Comparison of ENCODE assay signal across 24 mouse cellular contexts in the genomic region with DNA sequence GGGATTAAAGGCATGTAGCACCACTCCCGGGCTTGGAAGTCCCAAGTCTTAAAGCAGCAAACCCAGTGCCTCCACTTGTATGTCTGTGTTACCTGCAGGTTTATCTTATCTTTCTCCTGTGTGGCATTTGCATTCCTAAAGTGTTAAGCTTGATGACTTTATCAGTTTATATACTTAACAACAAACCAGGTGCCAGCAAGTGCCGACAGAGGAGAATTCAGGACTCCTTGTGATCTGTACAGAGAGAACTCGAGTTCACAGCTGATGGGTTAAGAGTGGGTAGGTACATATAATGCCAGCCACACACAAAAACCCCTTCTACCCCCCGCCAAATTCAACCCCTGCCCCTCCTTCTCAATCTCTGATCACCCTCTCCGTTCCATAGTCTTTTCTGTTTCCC. TPM values are rescaled to one million over a fixed set of nuclear protein-coding genes. Genes with fewer than 3 reads are reported as not detected.
DNase-seq lines count a peak whose midpoint lies in the region; ATAC-seq and TF ChIP-seq lines count a peak whose summit lies in the region.
"Had no signal": no experiment of that assay in that cellular context is flagged by ENCODE, and none has a peak within 500 bp of the region (broad histone marks: within the 10 kb centered on the region; RNA-seq: fewer than 3 reads in every experiment).

No protein-coding gene starts in this region.

- peak overlapping the region; percentile 12; the same call in 1 of the 2 replicates for H3K27ac ChIP-seq in lung, embryonic 15.5 days
- H3K27ac ChIP-seq in lung, postnatal 0 days (ENCODE audit: low read length) = 0 out of 2 replicates have a peak overlapping the region, but pooled peaks have one; percentile 71
- H3K27ac ChIP-seq in midbrain, embryonic 11.5 days (ENCODE audit: low read depth, low read length) = no peak overlapping the region
- H3K27ac ChIP-seq in midbrain, embryonic 14.5 days (replicated peaks; ENCODE audit: low read depth, low read length) = no peak overlapping the region

- no peak for TF ChIP-seq CTCF in lung, postnatal 0 days (IDR thresholded peaks at IDR 0.05)

- TF ChIP-seq EP300 in lung, postnatal 0 days (IDR thresholded peaks at IDR 0.05) = peak; percentile 97

- no peak overlapping the region for H3K4me3 ChIP-seq in lung, embryonic 15.5 days
- H3K4me3 ChIP-seq in lung, postnatal 0 days (ENCODE audit: low read depth, low read length) = no peak overlapping the region
- H3K4me3 ChIP-seq in midbrain, embryonic 11.5 days (ENCODE audit: low read depth, low read length) = no peak overlapping the region
- no peak overlapping the region for H3K4me3 ChIP-seq in midbrain, embryonic 14.5 days (replicated peaks; ENCODE audit: low read depth, low read length)

- no peak overlapping the region for H3K9ac ChIP-seq in lung, embryonic 15.5 days
- H3K9ac ChIP-seq in lung, postnatal 0 days (replicated peaks; ENCODE audit: low read depth) = no peak overlapping the region
- H3K9ac ChIP-seq in midbrain, embryonic 11.5 days (ENCODE audit: low read length) = no peak overlapping the region
- H3K9ac ChIP-seq in midbrain, embryonic 14.5 days (replicated peaks; ENCODE audit: low read length) = no peak overlapping the region

- no peak for DNase-seq in lung, postnatal 10 days
- no peak for DNase-seq in lung, postnatal 0 days (ENCODE audit: low spot score)
- no peak for DNase-seq in lung, postnatal 25 days (ENCODE audit: low spot score)
- DNase-seq in lung, postnatal 36 days = peak; percentile 58
- no peak for DNase-seq in lung, adult 18-20 months
- peak; percentile 31 for DNase-seq in midbrain, embryonic 11.5 days (ENCODE audit: low spot score, missing footprints)
- no peak for DNase-seq in midbrain, embryonic 14.5 days
- DNase-seq: adrenal gland, adult 2 months; adrenal gland, adult 8-10 months; adrenal gland, postnatal 10 days; adrenal gland, postnatal 14 days; adrenal gland, postnatal 25 days; adrenal gland, postnatal 36 days; B cell, adult 2 months; cerebellum, adult 11 months; cerebellum, adult 11-12 months had no signal

- WGBS in lung, embryonic 15.5 days = 55% methylated on average over 5 of the region's 5 CpGs
- WGBS in lung, postnatal 0 days = 46% methylated on average over 5 of the region's 5 CpGs
- 91% methylated on average over 5 of the region's 5 CpGs for WGBS in midbrain, embryonic 11.5 days
- WGBS in midbrain, embryonic 14.5 days = 91% methylated on average over 5 of the region's 5 CpGs

- peaks cover 34% of the 10 kb centered on the region for H3K4me1 ChIP-seq in lung, embryonic 15.5 days
- H3K4me1 ChIP-seq in lung, postnatal 0 days (ENCODE audit: insufficient read depth, low read depth, low read length) = peaks cover 22% of the 10 kb centered on the region
- no peaks in the 10 kb centered on the region for H3K4me1 ChIP-seq in midbrain, embryonic 11.5 days (ENCODE audit: control insufficient read depth, insufficient read depth, low read length)
- no peaks in the 10 kb centered on the region for H3K4me1 ChIP-seq in midbrain, embryonic 14.5 days (ENCODE audit: control insufficient read depth, insufficient read depth, low read length)

- no peak for ATAC-seq in lung, embryonic 15.5 days (ENCODE audit: borderline replicate concordance, extremely low read depth, low FRiP score, low TSS enrichment)
- ATAC-seq in lung, postnatal 0 days = peak; percentile 16; the same call in 1 of the 2 replicates
- no peak for ATAC-seq in midbrain, embryonic 11.5 days (ENCODE audit: low FRiP score)
- ATAC-seq in midbrain, embryonic 14.5 days (ENCODE audit: low FRiP score, low TSS enrichment) = no peak
- ATAC-seq: activated CD4-positive, CD25-positive, alpha-beta regulatory T cell, adult 4 months; CD4-positive, CD25-positive, alpha-beta regulatory T cell, adult 4 months; Patski had no signal

- no peak overlapping the region for H3K4me2 ChIP-seq in lung, embryonic 15.5 days
- no peak overlapping the region for H3K4me2 ChIP-seq in lung, postnatal 0 days (replicated peaks; ENCODE audit: low read depth, low read length)
- no peak overlapping the region for H3K4me2 ChIP-seq in midbrain, embryonic 11.5 days
- H3K4me2 ChIP-seq in midbrain, embryonic 14.5 days (ENCODE audit: low read length) = no peak overlapping the region

- no peaks in the 10 kb centered on the region for H3K27me3 ChIP-seq in lung, embryonic 15.5 days
- no peaks in the 10 kb centered on the region for H3K27me3 ChIP-seq in lung, postnatal 0 days (replicated peaks; ENCODE audit: insufficient read depth, low read length)
- H3K27me3 ChIP-seq in midbrain, embryonic 11.5 days (ENCODE audit: control insufficient read depth, insufficient read depth, low read length) = no peaks in the 10 kb centered on the region; the same call in 1 of the 2 replicates
- no peaks in the 10 kb centered on the region for H3K27me3 ChIP-seq in midbrain, embryonic 14.5 days (ENCODE audit: control insufficient read depth, insufficient read depth, low read length)
- H3K27me3 ChIP-seq: CH12.LX, Patski had no signal

- peaks cover 32% of the 10 kb centered on the region for H3K36me3 ChIP-seq in lung, embryonic 15.5 days
- H3K36me3 ChIP-seq in lung, postnatal 0 days (ENCODE audit: insufficient read depth, low read length) = peaks cover 27% of the 10 kb centered on the region
- peaks cover 17% of the 10 kb centered on the region; the same call in 1 of the 2 replicates for H3K36me3 ChIP-seq in midbrain, embryonic 11.5 days (ENCODE audit: control insufficient read depth, insufficient read depth, low read length)
- peaks cover 58% of the 10 kb centered on the region for H3K36me3 ChIP-seq in midbrain, embryonic 14.5 days (ENCODE audit: control insufficient read depth, insufficient read depth, low read length)
- H3K36me3 ChIP-seq: G1E had no signal

- H3K9me3 ChIP-seq in lung, embryonic 15.5 days = no peaks in the 10 kb centered on the region
- H3K9me3 ChIP-seq in lung, postnatal 0 days (ENCODE audit: low read length) = no peaks in the 10 kb centered on the region
- H3K9me3 ChIP-seq in midbrain, embryonic 11.5 days (ENCODE audit: control insufficient read depth, low read length) = no peaks in the 10 kb centered on the region
- H3K9me3 ChIP-seq in midbrain, embryonic 14.5 days (ENCODE audit: control insufficient read depth, low read length) = no peaks in the 10 kb centered on the region
- H3K9me3 ChIP-seq: G1E had no signal

RNA-seq across cellular contexts. Expression of a gene that starts 41.1 kb away (rescaled TPM):
- 32.9 and 34.5 TPM in 2 replicates for polyA plus RNA-seq in lung, embryonic 15.5 days (2015; fragmentation: Nextera tagmentation; extraction: Ambion mirVana)
- polyA plus RNA-seq in lung, postnatal 0 days (2015; fragmentation: Nextera tagmentation; extraction: Ambion mirVana) = 70.4 and 82.1 TPM in 2 replicates
- polyA plus RNA-seq in midbrain, embryonic 11.5 days (2014; fragmentation: Nextera tagmentation; extraction: Ambion mirVana) = 47.4 and 51.4 TPM in 2 replicates
- 36.5 and 59.7 TPM in 2 replicates for polyA plus RNA-seq in midbrain, embryonic 14.5 days (2014; fragmentation: Nextera tagmentation; extraction: Ambion mirVana)
- polyA plus RNA-seq: activated CD4-positive, CD25-positive, alpha-beta regulatory T cell, adult 4 months had no signal

RNA-seq across cellular contexts. Expression of a gene that starts 50.2 kb away (rescaled TPM):
- polyA plus RNA-seq in lung, embryonic 15.5 days (2015; fragmentation: Nextera tagmentation; extraction: Ambion mirVana) = 2.0 and 2.4 TPM in 2 replicates
- 0.44 and 0.88 TPM in 2 replicates for polyA plus RNA-seq in lung, postnatal 0 days (2015; fragmentation: Nextera tagmentation; extraction: Ambion mirVana)
- polyA plus RNA-seq in midbrain, embryonic 11.5 days (2014; fragmentation: Nextera tagmentation; extraction: Ambion mirVana) = 1.2 TPM in 2 replicates
- polyA plus RNA-seq in midbrain, embryonic 14.5 days (2014; fragmentation: Nextera tagmentation; extraction: Ambion mirVana) = 0.65 and 0.93 TPM in 2 replicates
- polyA plus RNA-seq: G1E had no signal

RNA-seq across cellular contexts. Expression of a gene that starts 54.8 kb away (rescaled TPM):
- not detected in 2 replicates for polyA plus RNA-seq in lung, embryonic 15.5 days (2015; fragmentation: Nextera tagmentation; extraction: Ambion mirVana)
- not detected in 2 replicates for polyA plus RNA-seq in lung, postnatal 0 days (2015; fragmentation: Nextera tagmentation; extraction: Ambion mirVana)
- polyA plus RNA-seq in midbrain, embryonic 11.5 days (2014; fragmentation: Nextera tagmentation; extraction: Ambion mirVana) = not detected in 2 replicates
- not detected in 2 replicates for polyA plus RNA-seq in midbrain, embryonic 14.5 days (2014; fragmentation: Nextera tagmentation; extraction: Ambion mirVana)
- polyA plus RNA-seq: activated CD4-positive, CD25-positive, alpha-beta regulatory T cell, adult 4 months; adrenal gland, adult 2 months; brain, embryonic 14.5 days; C2C12; CD4-positive, CD25-positive, alpha-beta regulatory T cell, adult 4 months; G1E; Patski had no signal

Comparison
In these comparisons a context has a peak if more than half of its experiments do, and no peak if none do; other contexts are left out.
1. DNase-seq: peak in lung, postnatal 36 days (single experiment) and midbrain, embryonic 11.5 days (single experiment); none in lung, postnatal 10 days (single experiment), lung, postnatal 0 days (single experiment), lung, postnatal 25 days (single experiment), lung, adult 18-20 months (0 of 2) and midbrain, embryonic 14.5 days (single experiment).
2. H3K27ac ChIP-seq: peak in lung, embryonic 15.5 days (single experiment) and lung, postnatal 0 days (single experiment); none in midbrain, embryonic 11.5 days (single experiment) and midbrain, embryonic 14.5 days (single experiment).